Mouse (Mus musculus): ENCODE measurements around the gene Mthfd1.
A peak's percentile ranks its signal among the peaks of the same experiment; 100 is the strongest.
"Not testable (repeated sequence)": the region's sequence is repeated elsewhere in the genome, so short reads cannot be mapped to it uniquely, and the experiment has no call there.

Mthfd1 gene

DNA sequence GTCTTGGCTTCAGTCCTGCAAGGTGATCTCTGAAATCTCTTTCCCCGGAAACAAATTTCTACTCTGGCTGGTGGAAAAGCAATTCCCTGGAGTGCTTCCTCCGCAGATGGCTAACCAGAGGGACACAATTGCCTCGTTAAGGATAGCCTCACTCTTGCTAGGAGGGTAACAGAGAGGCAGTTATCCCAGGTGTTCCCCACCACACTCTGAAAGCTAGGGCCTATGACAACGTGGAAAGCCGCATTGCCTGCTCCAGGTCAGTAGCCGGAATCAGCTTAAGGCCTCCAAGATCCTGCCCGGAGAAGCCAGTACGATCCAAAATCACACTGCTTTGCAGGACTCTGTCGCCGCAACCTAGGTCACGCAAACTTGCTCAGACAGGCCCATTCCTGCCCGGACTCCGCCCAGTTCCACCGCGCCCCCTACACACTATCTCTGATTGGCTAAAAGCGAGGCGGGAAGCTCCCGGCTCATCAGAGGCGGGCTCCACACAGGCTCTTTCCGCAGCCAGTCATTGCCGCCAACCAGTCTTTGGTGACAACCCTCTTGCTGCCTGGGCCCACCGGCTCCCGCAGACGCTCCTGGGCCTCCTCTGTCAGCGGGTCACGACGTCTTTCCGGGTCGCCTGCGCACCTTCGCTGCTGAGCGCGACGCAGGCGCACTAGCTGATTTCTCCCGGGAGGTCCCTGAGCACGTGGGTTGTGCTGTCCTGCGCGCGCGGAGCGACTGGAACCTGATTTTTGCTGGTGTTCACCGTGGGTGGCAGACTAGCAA lies at the start of gene Mthfd1:
Gene Mthfd1 (plus strand): TSS at position 574 of the 774 bp plus-strand sequence.
- DNase-seq = peak; percentile 91 to 94

DNA sequence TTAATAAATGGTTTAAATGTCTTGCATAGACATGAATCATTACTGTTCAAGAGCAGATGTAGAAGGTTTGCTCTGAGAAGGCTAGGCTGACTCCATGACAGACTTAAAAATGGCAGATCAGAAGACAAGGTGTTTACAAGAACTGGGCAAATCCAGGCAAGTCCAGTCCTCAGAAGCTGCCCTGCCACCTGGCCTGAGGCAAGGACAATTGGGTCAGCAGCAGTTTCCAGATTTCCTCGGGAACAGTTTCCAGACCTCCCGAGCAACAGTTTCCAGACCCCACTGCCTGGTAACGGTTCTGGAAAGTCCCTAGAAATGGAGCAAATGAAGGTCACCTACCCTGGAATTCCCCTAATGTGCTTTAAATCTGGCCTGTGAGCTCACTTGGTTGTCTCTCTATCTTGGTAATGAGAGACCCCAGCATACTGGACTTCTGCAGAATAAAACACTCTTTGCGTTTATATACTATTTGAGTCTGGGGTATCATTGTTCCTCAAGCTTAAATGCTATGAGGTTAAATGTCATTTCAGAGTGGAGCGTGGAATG lies 45.6 kb upstream of the Mthfd1 start:
- DNase-seq = no peak

DNA sequence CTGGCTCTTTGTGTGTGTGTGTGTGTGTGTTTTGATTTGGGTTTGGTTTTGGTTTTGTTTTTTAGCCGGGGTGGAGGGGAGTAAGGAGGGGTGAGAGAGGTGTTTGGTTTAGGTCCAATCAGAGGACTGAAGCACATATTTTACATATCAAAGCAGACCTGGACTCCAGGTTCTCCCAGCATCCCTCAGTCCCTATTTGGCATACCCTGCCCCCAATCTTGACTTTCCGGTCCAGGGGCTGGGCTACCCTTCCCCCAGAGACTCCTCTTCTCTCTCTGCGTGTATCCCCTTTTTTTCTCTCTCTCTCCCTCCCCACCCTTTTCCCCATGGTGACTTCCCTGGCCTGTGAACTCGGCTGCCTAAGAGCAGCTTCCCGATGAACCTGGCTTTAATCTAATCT lies 40.0 kb upstream of the Mthfd1 start:
- DNase-seq = no peak

DNA sequence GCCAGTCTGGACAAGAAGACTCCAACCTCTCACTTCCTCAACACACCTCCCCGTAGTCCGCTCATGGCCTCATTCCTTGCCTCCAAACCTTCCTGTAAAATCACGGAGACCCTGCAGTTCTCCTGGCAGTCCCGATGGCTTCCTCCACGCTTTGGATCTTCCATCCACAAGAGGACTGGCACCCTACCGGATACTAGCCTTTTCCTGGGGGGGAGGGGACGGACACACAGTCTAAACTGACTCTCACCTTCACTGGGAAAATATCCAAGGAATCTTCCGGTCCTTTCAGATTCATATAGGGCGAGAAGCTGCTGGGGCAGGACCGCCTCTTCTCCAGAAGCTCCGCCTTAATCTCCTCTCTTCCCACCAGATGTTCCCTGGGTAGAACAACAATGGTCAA lies 38.4 kb upstream of the Mthfd1 start:
- DNase-seq = no peak

DNA sequence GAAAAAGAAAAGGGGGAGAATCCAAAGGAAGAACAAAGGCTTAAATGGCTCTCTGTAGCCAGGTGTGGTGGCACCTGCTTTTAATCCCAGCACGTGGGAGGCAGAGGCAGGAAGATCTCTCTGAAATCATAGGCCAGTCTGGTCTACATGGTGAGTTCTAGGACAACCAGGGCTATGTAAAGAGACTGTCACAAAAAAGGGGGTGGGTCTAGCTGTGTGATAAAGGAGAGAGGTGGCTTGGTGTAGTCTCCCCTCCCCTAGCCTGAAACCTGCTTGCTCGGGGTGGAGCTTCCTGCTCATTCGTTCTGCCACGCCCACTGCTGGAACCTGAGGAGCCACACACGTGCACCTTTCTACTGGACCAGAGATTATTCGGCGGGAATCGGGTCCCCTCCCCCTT lies 33.0 kb upstream of the Mthfd1 start:
- DNase-seq = not testable (repeated sequence)

DNA sequence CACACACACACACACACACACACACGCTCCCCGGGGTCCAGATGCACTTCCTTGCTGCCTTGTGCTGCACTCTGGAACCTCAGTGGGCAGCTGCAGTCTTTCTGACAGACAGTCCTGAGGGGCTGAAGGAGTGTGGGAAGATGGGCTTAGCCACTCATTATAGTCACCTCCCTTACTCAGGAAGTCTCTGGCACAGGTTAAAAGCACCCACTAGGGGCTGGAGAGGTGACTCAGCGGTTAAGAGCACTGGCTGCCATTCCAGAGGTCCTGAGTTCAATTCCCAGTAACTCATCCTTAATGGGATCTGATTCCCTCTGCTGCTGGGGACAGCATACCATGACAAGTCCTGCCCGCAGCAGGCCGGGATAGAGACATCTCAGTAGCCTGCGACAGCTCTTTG lies 24.5 kb upstream of the Mthfd1 start:
- no peak for DNase-seq

DNA sequence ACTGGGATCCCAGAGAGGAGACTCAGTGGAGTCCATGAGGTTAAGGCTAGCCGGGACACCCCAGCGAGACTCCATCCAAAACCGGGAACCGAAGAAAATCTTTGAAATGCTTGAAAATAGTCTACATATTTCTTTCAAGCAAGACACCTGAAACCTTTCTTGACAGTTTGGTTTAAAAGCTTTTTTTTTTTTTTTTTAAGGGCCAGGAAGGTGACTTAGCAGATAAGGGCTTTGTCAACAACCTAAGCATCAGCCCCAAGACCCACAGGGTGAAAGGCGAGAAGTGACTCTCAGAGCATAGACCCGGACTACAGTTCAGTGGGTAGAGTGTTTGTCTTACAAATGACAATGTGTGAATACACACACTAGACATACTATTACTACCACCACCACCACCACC lies 19.8 kb upstream of the Mthfd1 start:
- no peak for DNase-seq

DNA sequence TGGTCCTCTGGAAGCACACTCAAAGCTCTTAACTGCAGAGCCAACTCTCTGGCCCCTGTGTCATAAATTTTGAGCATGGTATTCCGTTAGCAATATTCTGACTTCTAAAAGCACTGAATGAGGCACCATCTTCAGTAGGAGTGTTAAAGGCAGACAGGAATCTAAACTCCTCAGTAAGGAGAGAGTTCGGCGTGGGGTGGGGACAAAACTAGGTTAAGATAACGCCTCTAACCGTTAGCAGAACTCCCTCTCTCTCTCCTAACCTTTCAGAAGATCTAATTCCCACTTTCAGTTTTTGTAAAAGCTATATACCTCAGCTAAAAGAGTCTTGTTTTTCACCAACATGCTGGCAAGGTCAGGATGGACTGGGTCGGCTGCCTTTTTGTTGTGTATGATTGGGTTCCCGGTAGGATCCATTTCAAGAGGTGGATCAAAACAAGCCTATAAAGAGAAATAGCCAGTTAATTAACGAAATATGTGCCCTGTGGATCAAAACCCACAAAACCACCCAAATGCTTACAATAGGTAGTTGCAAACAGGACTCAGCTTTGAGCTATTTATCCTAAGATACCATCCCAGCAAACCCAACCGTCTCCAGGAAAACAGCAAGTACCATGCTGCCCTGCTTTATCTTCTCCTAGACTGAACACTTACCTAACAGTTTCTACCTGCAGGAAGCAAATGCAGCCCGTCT lies 15.8 kb upstream of the Mthfd1 start:
- no peak for DNase-seq

DNA sequence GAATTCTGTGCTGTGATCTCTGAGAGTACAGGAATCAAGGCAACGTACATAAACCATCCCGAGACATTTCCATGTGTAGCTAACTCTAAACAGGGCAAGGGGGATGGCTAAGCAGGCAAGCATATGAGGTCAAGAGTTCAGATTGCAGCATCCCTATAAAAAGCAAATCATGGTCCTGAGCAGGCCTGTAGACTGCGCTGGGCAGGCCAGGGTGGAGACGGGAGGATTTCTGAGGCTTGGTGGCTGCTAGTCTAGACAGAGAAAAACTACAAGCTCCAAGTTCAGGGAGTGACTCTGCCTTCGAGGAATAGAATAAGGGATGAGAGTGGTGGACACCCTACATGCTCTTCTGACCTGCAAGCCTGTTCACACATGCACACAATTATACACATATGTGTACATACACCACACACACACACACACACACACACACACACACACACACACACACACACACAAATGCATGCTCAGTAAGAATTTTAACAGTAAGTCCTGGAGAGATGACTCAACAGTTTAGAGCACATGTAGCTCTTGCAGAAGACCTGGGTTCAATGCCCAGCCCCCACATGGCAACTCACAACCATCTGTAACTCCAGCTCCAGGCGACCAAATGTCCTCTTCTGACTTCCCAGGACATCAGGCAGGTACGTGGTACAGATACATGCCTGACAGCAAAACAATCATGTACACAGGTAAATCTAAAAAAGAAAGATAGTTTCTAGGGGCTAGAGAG lies 15.1 kb upstream of the Mthfd1 start:
- no peak for DNase-seq

DNA sequence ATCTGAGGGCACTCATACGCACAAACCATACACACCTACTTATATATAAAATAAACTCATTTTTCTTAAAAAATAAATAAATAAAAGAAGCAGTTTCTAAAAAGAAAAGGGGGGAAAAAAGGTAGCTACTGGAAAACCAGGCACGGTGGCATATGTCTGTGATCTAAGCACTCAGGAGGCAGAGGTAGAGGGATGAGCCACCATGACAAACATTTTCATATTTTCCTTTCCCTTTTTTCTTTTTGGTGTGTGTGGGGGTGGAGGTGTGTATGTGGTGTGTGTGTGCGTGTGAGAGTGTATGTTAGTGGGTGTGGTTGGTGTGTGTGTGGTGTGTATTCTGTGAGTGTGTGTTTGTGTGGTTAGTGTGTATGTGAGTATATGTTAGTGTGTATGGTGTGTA lies 14.4 kb upstream of the Mthfd1 start:
- DNase-seq = no peak

DNA sequence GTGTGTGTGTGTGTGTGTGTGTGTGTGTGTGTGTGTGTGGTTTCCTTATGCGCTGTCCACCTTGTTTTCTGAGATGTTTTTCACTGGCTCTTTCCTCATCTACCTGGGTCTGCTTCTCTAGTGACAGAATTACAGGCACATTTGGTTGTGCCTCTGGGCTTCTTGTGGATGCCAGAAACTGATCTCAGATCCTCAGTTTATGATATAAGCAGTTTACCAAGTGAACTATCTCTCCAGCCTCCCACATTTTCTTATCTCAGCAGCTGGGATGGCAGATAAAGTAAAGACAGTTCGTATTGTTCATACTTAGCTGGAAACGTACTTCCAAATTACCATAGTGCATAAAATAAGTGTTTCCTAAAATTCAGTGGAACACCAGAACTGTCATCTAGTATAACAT lies 14.0 kb upstream of the Mthfd1 start:
- no peak for DNase-seq

DNA sequence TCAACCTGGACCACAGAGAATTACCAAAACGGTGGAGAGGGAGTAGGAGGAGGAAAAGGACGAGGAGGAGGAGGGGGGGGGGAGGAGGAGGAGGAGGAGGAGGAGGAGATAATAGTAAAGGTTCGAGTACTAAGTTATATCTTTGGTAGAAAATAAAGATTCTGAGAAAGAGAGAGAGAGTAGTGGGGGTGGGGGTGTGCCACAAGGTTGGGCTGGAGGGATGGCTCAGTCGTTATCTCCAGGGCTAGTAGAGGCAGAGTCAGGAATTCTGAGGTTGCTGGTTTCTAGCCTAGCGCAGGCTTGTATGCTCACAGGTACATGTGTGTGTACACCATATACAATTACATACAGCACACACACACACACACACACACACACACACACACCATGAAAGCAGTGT lies 13.3 kb upstream of the Mthfd1 start:
- DNase-seq = no peak

DNA sequence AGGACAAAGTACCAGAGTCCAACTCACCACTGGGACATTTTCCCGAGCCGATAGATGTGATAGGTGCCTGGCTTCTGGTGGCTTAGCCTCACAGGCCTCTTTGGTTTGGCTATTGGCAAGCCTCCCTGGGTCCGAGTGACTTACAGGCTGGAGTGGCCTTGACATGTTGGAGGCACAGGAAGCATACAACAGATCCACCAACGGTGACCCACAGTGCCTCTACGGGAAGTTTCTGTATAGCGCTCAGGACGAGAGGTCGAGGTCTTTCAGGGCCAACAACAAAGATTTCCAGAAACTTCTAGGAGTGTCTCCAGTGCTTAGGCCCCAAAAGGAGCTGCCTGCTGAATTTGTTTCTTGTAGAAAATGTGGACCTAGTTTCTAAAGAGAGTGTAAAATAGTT lies 10.1 kb upstream of the Mthfd1 start:
- no peak for DNase-seq

DNA sequence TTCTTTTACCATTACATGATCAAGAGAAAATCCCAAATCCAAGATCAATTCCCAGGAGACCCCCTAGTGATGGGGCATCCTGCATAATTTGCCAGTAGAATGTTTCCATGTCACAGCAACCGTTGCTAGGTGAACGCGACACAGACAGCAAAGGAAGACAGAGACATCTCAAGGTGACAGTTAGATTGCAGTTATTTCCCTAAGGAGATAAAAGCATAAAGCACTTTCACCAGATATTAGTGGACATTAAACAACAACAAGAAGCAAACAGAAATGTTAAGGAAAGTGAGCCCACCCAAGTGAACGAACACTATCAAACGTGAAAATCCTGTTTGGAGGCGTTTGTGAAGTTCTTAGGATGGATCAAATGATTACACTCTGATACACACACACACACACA lies 8.5 kb upstream of the Mthfd1 start, which contains the start of gene Tex21:
Gene Tex21 (minus strand): TSS at position 101 of the 400 bp plus-strand sequence.
- DNase-seq = no peak

DNA sequence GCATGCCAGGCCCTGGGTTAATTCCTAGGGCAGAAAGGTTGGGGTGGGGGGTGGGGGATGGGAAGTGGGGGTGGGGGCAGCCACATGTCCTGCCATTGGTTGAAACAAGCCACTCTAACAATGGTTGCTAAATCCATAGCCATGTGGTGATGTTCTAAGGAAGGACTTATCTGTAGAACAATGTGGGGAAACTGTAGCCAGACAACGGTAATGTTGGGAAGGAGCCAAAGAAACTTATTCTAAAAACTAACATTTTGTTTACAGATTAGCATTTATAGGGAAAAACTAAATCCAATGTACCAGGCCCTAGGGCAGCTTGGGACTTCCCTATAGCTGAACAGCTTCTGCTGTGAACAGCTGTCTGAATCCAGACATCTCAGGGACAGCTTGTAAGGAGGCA lies 2.0 kb upstream of the Mthfd1 start:
- DNase-seq = no peak

DNA sequence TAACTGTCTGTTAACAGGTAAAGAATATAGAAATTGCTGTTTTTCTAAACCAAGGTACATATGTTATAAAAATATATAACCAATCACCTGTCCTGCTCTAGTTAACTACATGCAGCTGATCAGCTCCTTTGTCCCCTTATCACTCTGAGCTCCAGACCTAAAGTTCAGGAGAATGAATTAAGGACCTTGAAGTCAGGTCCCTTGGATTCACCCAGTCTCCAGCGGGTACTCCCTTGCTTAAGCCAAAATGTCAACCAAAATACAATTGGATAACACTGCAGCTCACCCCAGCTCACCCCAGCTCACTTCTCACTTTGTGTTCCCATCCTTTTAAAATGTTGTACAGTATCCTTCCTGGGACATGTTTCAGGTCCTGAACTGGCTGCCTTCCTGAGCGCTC lies 1.5 kb upstream of the Mthfd1 start:
- DNase-seq = no peak

DNA sequence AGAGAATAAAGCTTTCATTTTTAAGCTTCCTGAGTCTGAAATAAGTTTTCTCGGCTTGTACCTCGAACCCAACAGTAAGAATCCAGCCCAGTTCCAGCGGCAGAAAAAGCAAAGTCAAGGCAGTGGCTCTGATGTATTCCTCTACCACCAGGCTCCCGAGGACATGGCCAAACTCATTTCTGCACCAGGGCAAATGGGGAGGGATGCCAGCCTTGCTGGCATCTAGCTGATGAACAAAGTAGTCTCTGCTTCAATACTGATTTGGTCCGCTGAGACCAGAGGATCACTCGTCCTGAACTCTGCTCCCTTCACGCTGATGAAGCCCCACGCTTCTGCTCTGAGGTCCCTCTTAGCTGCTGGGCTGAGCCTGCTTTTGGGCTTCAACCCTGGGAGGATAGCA lies 1.1 kb upstream of the Mthfd1 start:
- no peak for DNase-seq

DNA sequence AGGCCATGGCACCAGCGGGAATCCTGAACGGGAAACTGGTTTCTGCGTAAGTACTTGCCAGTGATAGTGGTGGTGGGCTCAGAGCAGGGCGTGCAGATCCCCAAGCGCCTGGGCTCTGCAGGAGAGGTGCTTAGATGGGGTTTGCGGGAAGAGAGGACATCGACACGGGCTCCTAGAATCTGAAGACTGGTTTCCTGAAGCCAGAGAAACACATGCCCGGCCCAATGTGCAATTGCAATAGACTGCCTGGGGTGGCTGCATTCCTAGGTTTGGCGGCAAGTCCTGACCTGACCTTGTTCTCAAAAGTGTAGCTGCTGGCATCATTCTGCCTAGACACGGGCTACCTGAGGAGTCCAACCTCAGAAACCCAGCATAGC lies 389 bp downstream of the Mthfd1 start:
- peak in 1 of 2 experiments; percentile 50 for DNase-seq

DNA sequence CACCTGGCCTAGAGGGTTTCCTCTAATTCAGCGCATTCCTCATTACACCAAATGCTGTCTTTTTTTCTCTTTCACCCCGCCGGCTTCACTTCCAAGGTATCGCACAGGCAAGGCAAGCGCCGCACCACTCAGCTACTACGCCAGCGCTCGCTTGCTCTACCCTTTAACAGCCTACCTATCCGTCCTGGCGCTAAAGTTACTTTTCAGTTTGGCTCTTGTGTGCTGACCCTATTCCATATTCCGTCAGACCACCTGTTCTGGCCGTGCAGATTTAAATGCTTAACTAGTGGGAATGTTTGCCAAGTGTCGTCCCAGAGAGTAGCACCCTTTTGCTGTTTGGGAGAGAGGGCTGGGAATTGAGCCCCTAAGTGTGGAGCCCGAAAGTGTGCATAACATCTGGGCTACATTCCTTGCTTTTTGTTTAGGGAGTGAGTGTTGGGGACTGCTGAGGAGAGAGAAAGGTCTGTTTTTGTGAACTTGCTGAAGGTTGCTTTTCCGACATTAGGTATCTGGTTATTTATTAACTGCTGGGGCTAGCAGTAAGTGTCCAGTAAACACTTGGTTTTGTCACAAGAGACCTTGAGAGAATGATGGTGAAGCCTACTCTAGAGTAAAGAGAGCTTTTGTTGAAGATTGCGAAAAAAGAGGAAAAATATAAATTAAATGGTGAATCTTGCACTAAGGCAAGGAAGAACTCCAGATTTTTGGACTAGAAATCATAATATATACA lies 1.2 kb downstream of the Mthfd1 start:
- DNase-seq = no peak

DNA sequence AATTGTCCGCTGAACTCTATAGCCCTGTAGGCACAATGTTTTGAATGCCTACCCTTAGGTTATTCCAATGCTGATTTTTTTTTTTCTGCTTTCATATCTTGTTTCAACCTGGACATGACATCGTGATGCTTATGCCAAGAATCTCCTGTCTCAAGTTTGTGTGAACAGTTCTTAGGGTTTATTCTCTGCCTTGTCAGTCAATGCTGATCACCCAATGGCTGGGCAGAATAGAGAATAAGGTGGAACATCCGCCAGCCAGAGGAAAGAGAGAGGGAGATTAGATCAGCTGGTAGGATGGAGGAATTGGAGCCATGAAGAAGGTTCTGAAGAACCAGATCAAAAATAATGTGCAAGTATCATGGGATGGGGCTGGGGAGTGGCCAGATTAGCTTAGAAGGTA lies 5.6 kb downstream of the Mthfd1 start:
- DNase-seq = no peak

DNA sequence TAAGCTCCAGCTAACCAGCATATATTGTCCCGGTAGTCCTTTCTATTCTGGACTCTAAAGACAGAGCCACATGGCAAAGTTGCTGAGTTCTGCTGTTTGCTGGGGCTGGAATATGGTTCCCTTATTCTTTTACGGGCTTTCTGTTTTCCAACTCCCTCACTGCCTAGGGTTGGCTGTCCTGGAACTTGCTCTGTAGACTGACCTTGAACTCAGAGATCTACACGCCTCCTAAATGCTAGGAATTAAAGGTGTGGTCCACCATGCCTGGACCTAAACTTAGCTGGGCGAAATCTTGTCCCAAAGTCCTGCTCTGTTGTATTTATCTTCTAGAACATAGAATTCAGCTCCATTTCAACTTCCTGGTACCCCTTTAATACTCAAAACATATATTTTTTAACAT lies 6.5 kb downstream of the Mthfd1 start:
- no peak for DNase-seq

DNA sequence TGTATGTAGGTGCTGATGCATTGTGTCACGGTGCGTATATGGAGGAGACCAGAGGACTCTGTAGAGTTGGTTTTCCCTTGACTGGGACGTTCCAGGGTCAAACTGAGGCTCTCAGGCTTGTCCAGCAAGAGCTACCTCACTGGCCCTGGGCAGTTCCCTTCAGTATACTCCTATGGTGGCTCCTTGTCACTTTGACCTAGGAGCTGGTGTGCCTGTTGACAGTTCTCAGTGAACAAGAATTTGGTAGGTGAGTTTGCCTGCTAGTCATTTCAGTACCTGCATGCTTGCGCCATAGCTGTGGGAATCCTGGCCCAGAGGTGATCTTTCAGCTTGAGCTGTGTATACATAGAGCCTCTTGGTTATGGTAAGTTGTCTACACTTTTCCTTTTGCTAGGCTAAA lies 7.8 kb downstream of the Mthfd1 start:
- no peak for DNase-seq

DNA sequence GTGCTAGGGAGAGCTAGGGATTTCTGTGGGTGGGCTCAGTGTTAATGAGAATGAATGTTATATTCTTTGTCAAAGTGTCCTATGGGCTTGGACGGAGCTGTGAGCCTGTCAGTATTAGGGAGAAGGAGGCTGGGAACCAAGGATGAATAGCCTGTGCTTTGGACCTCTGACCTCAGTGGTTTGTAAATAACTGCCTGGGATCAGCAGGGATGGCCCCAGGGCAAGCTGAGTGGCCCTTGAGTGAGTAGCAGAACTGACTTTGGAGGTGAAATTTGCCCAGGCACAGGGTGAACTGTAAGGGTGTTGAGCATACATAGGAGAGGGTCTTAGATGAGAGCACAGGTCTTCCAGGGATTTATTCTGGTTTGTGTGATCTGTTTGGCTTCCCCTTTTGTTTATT lies 8.8 kb downstream of the Mthfd1 start:
- no peak for DNase-seq

Measured in cerebellum, postnatal 14 days (tissue).